8 mouse cellular contexts compared by ENCODE assay signal in genomic region chr7:116458985-116459441, GRCm38 (mm10). TPM values are rescaled to one million over a fixed set of nuclear protein-coding genes. Genes with fewer than 3 reads are reported as not detected.
DNase-seq lines count a peak whose midpoint lies in the region; ATAC-seq and TF ChIP-seq lines count a peak whose summit lies in the region.
"Had no signal": no experiment of that assay in that cellular context is flagged by ENCODE, and none has a peak within 500 bp of the region (broad histone marks: within the 10 kb centered on the region; RNA-seq: fewer than 3 reads in every experiment).

No protein-coding gene starts in this region.

- ATAC-seq in stomach, postnatal 0 days (ENCODE audit: low FRiP score, low TSS enrichment), result peak; percentile 92

- H3K4me2 ChIP-seq in stomach, postnatal 0 days (replicated peaks; ENCODE audit: low read depth), result no peak overlapping the region
- H3K4me2 ChIP-seq: lung, embryonic 15.5 days had no signal

- H3K4me1 ChIP-seq in lung, adult 2 months (ENCODE audit: control insufficient read depth, insufficient read depth, low read length), result peaks cover 5% of the 10 kb centered on the region; the same call in 1 of the 2 replicates
- H3K4me1 ChIP-seq in stomach, postnatal 0 days (replicated peaks; ENCODE audit: control insufficient read depth, insufficient read depth), result no peaks in the 10 kb centered on the region

- peak; percentile 7 to 13 for DNase-seq in layer of hippocampus, adult 2 months (ENCODE audit: low spot score in 2 of 2)
- no peak for DNase-seq in layer of hippocampus, adult 9-10 months (ENCODE audit: low spot score)
- DNase-seq in NIH3T3 (ENCODE audit: low read depth), result peak; percentile 73
- DNase-seq in embryo, embryonic 9.5 days (ENCODE audit: extremely low spot score), result peak; percentile 7
- no peak for DNase-seq in lung, adult 2 months
- DNase-seq in stomach, postnatal 0 days (ENCODE audit: low spot score), result peak; percentile 30
- DNase-seq in cerebellum, postnatal 4 days (ENCODE audit: low spot score in 2 of 2), result no peak

- H3K27me3 ChIP-seq in stomach, postnatal 0 days (ENCODE audit: control insufficient read depth, insufficient read depth, low read length), result no peaks in the 10 kb centered on the region
- H3K27me3 ChIP-seq: lung, embryonic 15.5 days had no signal

- 12% methylated on average over 3 of the region's 3 CpGs for WGBS in lung, adult 2 months
- 27% methylated on average over 3 of the region's 3 CpGs for WGBS in stomach, postnatal 0 days

- no peaks in the 10 kb centered on the region for H3K36me3 ChIP-seq in stomach, postnatal 0 days (ENCODE audit: control insufficient read depth, insufficient read depth, low read length)
- H3K36me3 ChIP-seq: lung, embryonic 15.5 days had no signal

- H3K9ac ChIP-seq in stomach, postnatal 0 days (ENCODE audit: low read length), result no peak overlapping the region
- H3K9ac ChIP-seq: lung, embryonic 15.5 days had no signal

- no peak for TF ChIP-seq EP300 in stomach, postnatal 0 days (optimal IDR thresholded peaks at IDR 0.05)

- TF ChIP-seq CTCF in layer of hippocampus, adult 2 months (conservative IDR thresholded peaks at IDR 0.05), result peak; percentile 80
- peak; percentile 33; the same call in 1 of the 2 replicates for TF ChIP-seq CTCF in lung, adult 2 months (IDR thresholded peaks at IDR 0.05; ENCODE audit: insufficient read depth, low read length)
- TF ChIP-seq CTCF in stomach, postnatal 0 days (IDR thresholded peaks at IDR 0.05; ENCODE audit: low read depth), result peak; percentile 82

- H3K9me3 ChIP-seq in stomach, postnatal 0 days (ENCODE audit: control insufficient read depth, low read length), result no peaks in the 10 kb centered on the region
- H3K9me3 ChIP-seq: lung, embryonic 15.5 days had no signal

- no peak overlapping the region for H3K27ac ChIP-seq in layer of hippocampus, adult 2 months
- H3K27ac ChIP-seq in stomach, postnatal 0 days (replicated peaks), result no peak overlapping the region
- H3K27ac ChIP-seq: lung, embryonic 15.5 days had no signal

- no peak for TF ChIP-seq POLR2A in lung, adult 2 months (IDR thresholded peaks at IDR 0.05; ENCODE audit: borderline replicate concordance, extremely low read depth, low read depth, low read length)

- no peak overlapping the region for H3K4me3 ChIP-seq in layer of hippocampus, adult 2 months
- no peak overlapping the region for H3K4me3 ChIP-seq in lung, adult 2 months (replicated peaks; ENCODE audit: extremely low read depth, low read depth, low read length)
- no peak overlapping the region for H3K4me3 ChIP-seq in stomach, postnatal 0 days (ENCODE audit: low read depth, low read length)
- H3K4me3 ChIP-seq: lung, embryonic 15.5 days had no signal

RNA-seq across cellular contexts. Expression of gene Pik3c2a, which starts 15.8 kb away (rescaled TPM):
- 10 to 100 TPM; 28.9 to 31.0 TPM for total RNA-seq in layer of hippocampus, adult 2 months (2021)
- polyA plus RNA-seq in lung, adult 2 months (2012; rRNA removed), result 3.4 and 5.5 TPM in 2 replicates
- 12.0 and 12.1 TPM in 2 replicates for polyA plus RNA-seq in stomach, postnatal 0 days (2015; fragmentation: Nextera tagmentation; extraction: Ambion mirVana)

RNA-seq across cellular contexts. Expression of gene Nucb2, which starts 45.2 kb away (rescaled TPM):
- 10 to 100 TPM; 22.1 to 24.5 TPM for total RNA-seq in layer of hippocampus, adult 2 months (2021)
- 6.7 and 9.5 TPM in 2 replicates for polyA plus RNA-seq in lung, adult 2 months (2012; rRNA removed)
- polyA plus RNA-seq in stomach, postnatal 0 days (2015; fragmentation: Nextera tagmentation; extraction: Ambion mirVana), result 45.5 and 46.2 TPM in 2 replicates

Comparison
In these comparisons a context has a peak if more than half of its experiments do, and no peak if none do; other contexts are left out.
1. DNase-seq: peak in layer of hippocampus, adult 2 months (2 of 2), NIH3T3 (single experiment), embryo, embryonic 9.5 days (single experiment) and stomach, postnatal 0 days (single experiment); none in layer of hippocampus, adult 9-10 months (single experiment), lung, adult 2 months (single experiment) and cerebellum, postnatal 4 days (0 of 2).
2. Peak in every context shown above with its lines, with median percentiles within 50 percentile points of each other: CTCF ChIP-seq.